Mouse (Mus musculus): ENCODE data around the gene Spaar. TPM values are rescaled to one million over a fixed set of nuclear protein-coding genes. Genes with fewer than 3 reads are reported as not detected.

Spaar gene
- polyA plus RNA-seq, 1 experiment from 2014 or later = 0.02 TPM

DNA sequence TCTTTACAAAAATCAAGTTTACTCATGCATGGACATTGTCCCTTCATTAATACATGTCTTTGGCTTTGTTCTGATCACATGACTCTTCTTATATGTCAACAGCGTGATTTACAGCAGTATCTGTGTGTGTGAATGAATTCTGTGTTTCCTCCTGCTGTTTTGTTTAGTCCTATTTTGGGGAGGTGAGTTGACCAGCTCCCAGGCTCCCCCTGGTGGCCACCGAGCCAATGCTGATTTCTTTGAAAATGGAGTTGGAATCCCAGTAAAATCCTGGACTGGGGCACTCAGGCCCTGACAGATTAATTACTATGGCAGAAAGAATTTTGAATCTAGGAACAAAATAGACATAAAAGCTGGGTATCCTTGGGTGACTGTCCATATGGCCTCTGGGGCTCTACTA lies 18.0 kb upstream of the Spaar start:
- Histone ChIP-seq H3K27ac (no peak overlapping the region), H3K4me3 (no peak overlapping the region), H3K9me3 (replicated peaks) (no peaks in the 10 kb centered on the region), H3K27me3 (replicated peaks) (peaks cover 57% of the 10 kb centered on the region), H3K9ac (no peak overlapping the region), H3K4me2 (no peak overlapping the region), H3K36me3 (no peaks in the 10 kb centered on the region), H3K4me1 (no peaks in the 10 kb centered on the region)
- no peak for ATAC-seq
- WGBS (ENCODE audit: insufficient replicate concordance) = 1% methylated on average over 2 of the region's 2 CpGs

DNA sequence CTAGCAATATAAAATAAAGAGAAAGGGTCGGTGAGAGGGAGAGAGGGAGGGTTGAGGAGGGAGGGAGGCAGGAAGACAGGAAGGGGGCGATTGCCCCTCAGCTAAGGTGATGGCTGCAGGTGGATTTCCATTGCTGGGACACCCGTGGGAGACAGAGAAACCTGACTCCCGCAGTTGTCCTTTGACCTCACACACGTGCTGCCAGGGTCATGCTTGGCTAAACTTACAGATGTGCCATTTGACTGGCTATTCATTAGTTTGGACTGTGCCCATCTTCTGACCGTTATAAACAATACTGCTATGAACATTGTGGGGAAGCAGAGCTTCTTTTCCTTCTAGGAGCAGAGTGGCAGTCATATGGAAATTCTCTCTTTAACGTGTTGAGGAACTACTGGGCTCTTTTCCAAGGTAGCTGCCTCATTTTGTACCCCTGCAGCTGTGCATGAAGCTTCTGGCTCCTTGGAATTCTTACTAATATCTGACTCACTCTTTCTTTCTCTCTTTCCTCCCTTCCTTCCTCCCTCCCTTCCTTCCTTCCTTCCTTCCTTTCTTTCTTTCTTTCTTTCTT lies 16.1 kb upstream of the Spaar start:
- no peaks in the 10 kb centered on the region for H3K9me3 ChIP-seq (replicated peaks)
- H3K36me3 ChIP-seq = no peaks in the 10 kb centered on the region
- no peak overlapping the region for H3K27ac ChIP-seq
- H3K4me2 ChIP-seq = no peak overlapping the region
- 37% methylated on average over 7 of the region's 7 CpGs for WGBS (ENCODE audit: insufficient replicate concordance)
- no peak overlapping the region for H3K9ac ChIP-seq
- H3K4me1 ChIP-seq = no peaks in the 10 kb centered on the region
- no peak for ATAC-seq
- peaks cover 42% of the 10 kb centered on the region for H3K27me3 ChIP-seq (replicated peaks)
- H3K4me3 ChIP-seq = no peak overlapping the region

DNA sequence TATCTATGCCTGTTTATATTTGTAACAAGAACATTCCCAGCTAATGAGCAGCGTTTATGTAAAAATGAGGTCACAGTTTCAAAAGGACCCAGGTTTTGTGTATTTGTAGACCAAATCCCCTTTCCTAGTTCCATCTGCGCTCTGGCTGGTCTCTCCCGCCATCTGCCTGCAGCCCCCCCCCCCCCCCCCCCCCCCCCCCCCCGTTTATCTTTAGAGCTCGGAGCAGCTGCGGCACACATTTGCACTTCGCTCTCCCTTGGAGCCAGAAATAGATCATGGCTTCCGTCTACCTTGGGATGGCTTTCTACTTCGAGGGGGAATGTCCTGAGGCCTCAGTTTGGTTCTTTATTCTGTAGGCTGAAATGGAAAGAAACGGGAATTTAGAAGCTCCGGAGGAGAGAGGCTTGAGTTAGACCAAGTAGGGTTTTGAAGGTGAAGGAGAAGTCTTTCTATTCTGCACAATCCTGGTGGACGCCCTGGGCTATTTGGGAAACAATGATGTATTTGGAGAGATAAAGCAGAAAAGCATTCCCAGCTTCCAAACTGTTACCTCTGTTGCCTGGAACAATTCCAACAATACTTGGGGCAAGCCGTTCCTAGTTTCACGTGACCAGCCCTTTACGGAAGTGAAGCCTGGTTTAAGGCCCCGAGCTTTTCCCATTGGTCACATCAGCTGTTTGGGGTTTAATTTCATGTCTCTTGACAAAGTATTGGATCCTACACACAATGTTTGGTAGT lies 9.2 kb upstream of the Spaar start:
- Histone ChIP-seq H3K4me3 (no peak overlapping the region), H3K9ac (no peak overlapping the region), H3K36me3 (no peaks in the 10 kb centered on the region), H3K27ac (no peak overlapping the region), H3K9me3 (replicated peaks) (no peaks in the 10 kb centered on the region), H3K27me3 (replicated peaks) (0 out of 2 replicates have a peak, but pooled peaks cover 2% of the 10 kb centered on the region), H3K4me2 (no peak overlapping the region), H3K4me1 (peaks cover 2% of the 10 kb centered on the region; the same call in 1 of the 2 replicates)
- WGBS (ENCODE audit: insufficient replicate concordance) = 61% methylated on average over 14 of the region's 16 CpGs
- ATAC-seq = no peak

DNA sequence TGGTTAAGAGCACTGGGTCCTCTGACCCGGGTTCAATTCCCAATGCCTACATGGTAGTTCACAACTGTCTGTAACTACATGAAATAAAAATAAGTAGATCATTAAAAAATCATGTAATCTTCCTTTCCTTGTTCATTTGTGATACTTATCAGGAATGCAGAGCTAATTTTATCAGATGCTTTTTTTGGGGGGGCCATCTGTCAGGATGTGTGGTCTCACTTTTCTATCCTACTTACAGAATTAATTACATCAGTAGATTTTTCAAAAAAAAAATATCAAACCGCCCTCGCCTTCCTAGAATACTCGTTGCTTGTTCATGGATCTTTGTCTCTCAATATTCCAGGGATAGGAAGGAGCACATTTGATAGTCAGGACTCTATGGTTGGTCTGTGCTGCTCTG lies 7.6 kb upstream of the Spaar start:
- WGBS (ENCODE audit: insufficient replicate concordance) = 72% methylated on average over 4 of the region's 4 CpGs

DNA sequence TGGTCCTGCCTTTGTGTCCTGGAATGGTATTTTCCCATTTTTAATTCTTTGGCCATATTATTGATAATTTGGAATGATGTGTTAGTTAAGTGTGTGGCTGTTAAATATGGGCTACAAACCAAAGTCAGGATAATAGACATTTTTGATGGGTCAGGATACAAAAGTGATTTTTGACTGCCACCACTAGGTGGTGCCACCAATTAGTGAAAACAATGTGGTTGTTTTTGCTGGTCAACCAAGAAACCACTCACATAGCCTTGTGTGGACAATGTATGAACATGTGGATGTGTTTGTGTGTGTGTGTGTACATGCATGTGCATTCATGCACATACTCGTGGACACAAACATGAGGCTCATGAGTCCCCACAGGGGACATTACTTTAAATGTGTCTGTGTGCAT lies 5.1 kb upstream of the Spaar start:
- no peak overlapping the region for H3K4me3 ChIP-seq
- no peaks in the 10 kb centered on the region for H3K36me3 ChIP-seq
- ATAC-seq = no peak
- H3K4me2 ChIP-seq = no peak overlapping the region
- peaks cover 42% of the 10 kb centered on the region for H3K4me1 ChIP-seq
- no peaks in the 10 kb centered on the region for H3K27me3 ChIP-seq (replicated peaks)
- no peak overlapping the region for H3K9ac ChIP-seq
- no peak overlapping the region for H3K27ac ChIP-seq
- WGBS (ENCODE audit: insufficient replicate concordance) = 7% methylated on average over 1 of the region's 1 CpGs
- no peaks in the 10 kb centered on the region for H3K9me3 ChIP-seq (replicated peaks)

More for the DNA sequence above, 7.6 kb upstream of the Spaar start:
- no peak for ATAC-seq
- H3K9ac ChIP-seq = no peak overlapping the region
- H3K27me3 ChIP-seq (replicated peaks) = no peaks in the 10 kb centered on the region
- no peaks in the 10 kb centered on the region for H3K9me3 ChIP-seq (replicated peaks)
- no peak overlapping the region for H3K4me3 ChIP-seq
- peaks cover 16% of the 10 kb centered on the region for H3K4me1 ChIP-seq
- H3K36me3 ChIP-seq = no peaks in the 10 kb centered on the region
- H3K4me2 ChIP-seq = no peak overlapping the region
- no peak overlapping the region for H3K27ac ChIP-seq

DNA sequence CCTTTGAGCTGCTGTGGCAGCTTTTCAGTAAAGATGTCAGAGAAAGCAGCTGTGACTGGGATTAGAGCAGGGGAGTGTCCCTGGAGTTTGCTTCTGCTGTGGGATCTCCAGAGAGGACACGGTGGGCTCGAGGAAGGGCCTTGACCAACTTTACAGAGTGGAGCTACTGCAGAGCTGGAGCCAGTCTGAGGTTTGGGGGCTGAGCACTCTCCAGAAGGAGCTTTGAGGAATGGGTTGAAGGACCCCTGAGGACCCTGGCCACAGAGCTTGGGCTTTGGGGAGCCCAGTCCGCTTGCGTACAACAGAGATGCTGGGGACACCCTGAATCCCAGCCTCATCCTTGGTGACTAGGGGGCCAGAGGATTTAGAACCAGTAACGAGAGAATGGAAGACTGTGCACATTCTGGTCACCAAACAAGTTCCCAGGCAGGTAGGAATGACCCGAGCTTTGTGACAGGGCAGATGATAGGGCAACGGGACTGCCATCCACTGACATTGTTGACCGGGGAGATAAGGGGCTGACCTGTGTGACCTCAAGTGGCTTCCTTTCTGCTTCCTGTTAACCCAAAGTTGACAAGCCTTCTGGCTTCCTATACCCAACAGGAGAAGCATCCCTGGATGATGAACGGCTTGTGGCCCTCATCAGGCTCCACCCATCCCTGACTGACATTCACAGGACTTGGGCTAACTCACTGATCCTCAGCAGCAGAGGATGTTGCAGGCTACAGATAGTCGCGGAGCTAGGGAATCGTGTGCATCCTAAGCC lies 3.4 kb upstream of the Spaar start:
- no peaks in the 10 kb centered on the region for H3K36me3 ChIP-seq
- peaks cover 56% of the 10 kb centered on the region for H3K4me1 ChIP-seq
- H3K9ac ChIP-seq = no peak overlapping the region
- no peak overlapping the region for H3K27ac ChIP-seq
- no peaks in the 10 kb centered on the region for H3K9me3 ChIP-seq (replicated peaks)
- H3K4me3 ChIP-seq = no peak overlapping the region
- no peak for ATAC-seq
- H3K4me2 ChIP-seq = no peak overlapping the region
- WGBS (ENCODE audit: insufficient replicate concordance) = 39% methylated on average over 12 of the region's 12 CpGs
- H3K27me3 ChIP-seq (replicated peaks) = no peaks in the 10 kb centered on the region; the same call in 1 of the 2 replicates

DNA sequence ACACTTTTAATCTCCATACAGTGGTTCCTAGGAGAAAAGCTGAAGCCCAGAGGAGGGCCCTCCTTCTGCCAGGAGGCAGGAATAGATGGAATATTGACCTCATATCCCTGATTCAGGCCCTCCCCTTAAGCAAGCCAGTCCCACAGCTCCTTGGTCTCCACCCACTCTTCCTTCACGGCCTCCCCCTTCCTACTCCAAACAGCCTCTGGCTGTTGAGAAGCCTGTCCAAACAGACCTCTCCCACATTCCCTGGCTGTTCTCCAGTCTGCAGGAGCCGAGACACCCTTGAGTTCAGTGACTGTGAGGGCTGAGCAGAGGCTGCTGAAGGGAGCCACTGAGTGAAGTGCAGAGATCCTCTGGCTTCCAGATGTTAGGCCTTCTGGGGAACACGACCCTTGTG lies 2.8 kb upstream of the Spaar start, which contains the start of gene Hrct1:
Gene Hrct1, plus strand, starts transcription at position 194 of the 400 bp plus-strand sequence.
- H3K27ac ChIP-seq = peak within 1 kb of the TSS; percentile 50
- H3K9ac ChIP-seq = no peak within 1 kb of the TSS
- H3K27me3 ChIP-seq (replicated peaks) = no peaks in the 10 kb centered on the region; the same call in 1 of the 2 replicates
- H3K9me3 ChIP-seq (replicated peaks) = no peaks in the 10 kb centered on the region
- H3K4me2 ChIP-seq = no peak within 1 kb of the TSS
- no peaks in the 10 kb centered on the region for H3K36me3 ChIP-seq
- 37% methylated on average over 3 of the region's 3 CpGs for WGBS (ENCODE audit: insufficient replicate concordance)
- no peak for ATAC-seq
- peaks cover 56% of the 10 kb centered on the region for H3K4me1 ChIP-seq
- H3K4me3 ChIP-seq = no peak within 1 kb of the TSS

DNA sequence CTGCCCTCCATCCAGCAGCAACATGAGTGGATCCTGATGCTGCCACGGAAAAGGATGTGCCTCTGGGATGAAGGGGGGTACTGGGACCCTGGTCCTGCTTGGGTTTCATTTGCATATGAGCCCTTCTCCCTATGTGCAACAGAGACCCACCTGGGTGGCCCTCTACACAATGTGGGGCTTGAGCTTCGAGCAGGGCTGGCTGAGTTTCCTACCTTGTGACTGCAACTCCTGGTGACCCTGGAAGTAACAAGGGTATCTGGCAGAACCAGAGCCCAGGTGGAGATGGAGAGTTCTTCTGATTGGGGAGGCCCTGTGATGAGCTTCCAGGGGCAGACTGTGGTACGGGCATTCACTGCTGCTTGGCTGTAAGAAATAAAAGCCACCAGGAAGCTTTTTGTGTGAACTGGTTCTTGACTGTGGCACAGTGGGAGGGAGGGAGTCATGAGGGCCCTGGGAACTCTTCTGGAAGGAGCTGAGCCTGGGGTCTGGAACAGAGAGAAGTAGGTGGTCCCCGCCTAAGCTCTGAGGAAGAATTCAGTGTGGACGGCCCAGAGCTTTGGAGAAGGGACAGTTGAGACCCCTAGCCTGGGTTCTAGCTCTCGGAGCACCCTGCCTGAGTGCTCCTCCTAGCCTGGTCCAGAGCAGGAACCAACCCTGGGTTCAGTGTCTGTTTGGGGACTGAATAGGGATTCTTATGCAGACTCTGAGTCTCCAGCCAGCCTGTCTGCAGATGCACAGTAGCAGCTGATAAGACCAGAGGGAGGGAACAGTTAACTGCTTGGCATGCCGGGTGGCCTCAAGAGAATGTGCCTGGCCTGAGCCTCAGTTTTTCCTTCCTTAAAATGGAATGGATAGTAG lies 1.9 kb upstream of the Spaar start:
- no peak overlapping the region for H3K9ac ChIP-seq
- H3K4me3 ChIP-seq = no peak overlapping the region
- H3K4me2 ChIP-seq = 0 out of 2 replicates have a peak overlapping the region, but pooled peaks have one; percentile 3
- peaks cover 6% of the 10 kb centered on the region; the same call in 1 of the 2 replicates for H3K27me3 ChIP-seq (replicated peaks)
- H3K36me3 ChIP-seq = no peaks in the 10 kb centered on the region
- H3K27ac ChIP-seq = peak overlapping the region; percentile 50
- peaks cover 62% of the 10 kb centered on the region for H3K4me1 ChIP-seq
- H3K9me3 ChIP-seq (replicated peaks) = no peaks in the 10 kb centered on the region
- ATAC-seq = peak; percentile 53
- 43% methylated on average over 7 of the region's 7 CpGs for WGBS (ENCODE audit: insufficient replicate concordance)

DNA sequence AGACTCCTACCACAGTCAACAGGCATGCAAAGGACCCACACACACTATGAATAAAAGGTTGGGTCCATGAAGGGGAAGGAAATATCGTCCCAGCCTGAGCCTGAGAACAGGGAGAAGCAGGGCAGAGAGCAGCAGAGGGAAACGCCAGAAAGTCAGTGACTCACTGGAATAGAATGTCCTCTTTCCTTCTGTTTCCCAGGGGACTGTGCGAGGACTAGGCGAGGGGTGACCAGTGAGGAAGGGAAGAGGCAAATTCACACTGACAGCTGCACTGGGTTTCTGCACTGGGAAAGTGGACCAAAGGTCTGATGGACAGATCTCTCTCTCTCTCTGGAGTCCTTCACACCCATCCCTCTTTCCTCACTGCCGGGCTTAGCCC lies 1.3 kb upstream of the Spaar start:
- Histone ChIP-seq H3K27me3 (replicated peaks) (peaks cover 6% of the 10 kb centered on the region; the same call in 1 of the 2 replicates), H3K36me3 (no peaks in the 10 kb centered on the region), H3K27ac (peak overlapping the region; percentile 50), H3K4me3 (no peak overlapping the region), H3K4me1 (peaks cover 62% of the 10 kb centered on the region), H3K9ac (no peak overlapping the region), H3K9me3 (replicated peaks) (no peaks in the 10 kb centered on the region), H3K4me2 (0 out of 2 replicates have a peak overlapping the region, but pooled peaks have one; percentile 3)
- WGBS (ENCODE audit: insufficient replicate concordance) = 18% methylated on average over 5 of the region's 5 CpGs
- 0 out of 2 replicates have a peak, but pooled peaks have one; percentile 13 for ATAC-seq

DNA sequence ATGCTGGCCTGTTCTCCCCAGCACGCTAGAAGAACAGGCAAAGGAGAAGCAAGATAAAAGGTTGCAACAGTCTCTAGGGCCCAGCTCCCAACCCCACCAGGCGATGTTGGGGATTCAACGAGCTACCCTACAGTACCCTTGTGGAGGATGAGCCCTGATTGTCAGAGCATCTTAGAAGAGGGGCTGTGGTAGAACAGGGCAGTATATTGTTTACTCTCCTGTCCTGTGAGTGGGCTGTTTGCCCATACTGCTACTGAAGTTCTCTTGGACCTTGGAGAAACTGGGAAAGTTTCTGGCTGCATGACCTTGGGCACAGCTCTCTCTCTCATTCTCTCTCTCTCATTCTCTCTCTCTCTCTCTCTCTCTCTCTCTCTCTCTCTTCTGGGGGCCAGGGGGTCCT lies 708 bp upstream of the Spaar start:
- no peak overlapping the region for H3K4me3 ChIP-seq
- H3K4me2 ChIP-seq = no peak overlapping the region
- ATAC-seq = no peak
- WGBS (ENCODE audit: insufficient replicate concordance) = 36% methylated on average over 3 of the region's 3 CpGs
- H3K4me1 ChIP-seq = peaks cover 62% of the 10 kb centered on the region
- peaks cover 6% of the 10 kb centered on the region; the same call in 1 of the 2 replicates for H3K27me3 ChIP-seq (replicated peaks)
- no peaks in the 10 kb centered on the region for H3K36me3 ChIP-seq
- peak overlapping the region; percentile 50 for H3K27ac ChIP-seq
- H3K9ac ChIP-seq = no peak overlapping the region
- no peaks in the 10 kb centered on the region for H3K9me3 ChIP-seq (replicated peaks)

DNA sequence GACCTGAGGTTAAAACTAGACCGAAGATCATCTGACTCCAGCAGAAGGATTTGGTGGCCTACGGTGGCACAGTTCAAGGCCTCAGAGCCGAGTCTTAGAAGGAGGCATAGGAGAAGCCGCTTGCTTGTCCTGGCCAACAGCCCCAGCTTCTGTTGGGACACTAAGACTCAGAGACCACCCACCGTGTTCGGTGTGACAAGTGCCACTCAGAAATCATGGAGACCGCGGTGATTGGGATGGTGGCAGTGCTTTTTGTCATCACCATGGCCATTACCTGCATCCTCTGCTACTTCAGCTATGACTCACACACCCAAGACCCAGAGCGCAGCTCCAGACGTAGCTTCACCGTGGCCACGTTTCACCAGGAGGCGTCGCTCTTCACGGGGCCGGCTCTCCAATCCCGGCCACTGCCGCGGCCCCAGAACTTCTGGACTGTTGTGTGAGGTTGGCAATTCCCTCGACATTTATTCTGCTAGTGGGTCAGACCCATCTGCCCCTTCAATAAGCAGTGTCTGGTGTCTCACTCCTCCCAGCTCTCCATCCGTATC lies 990 bp downstream of the Spaar start:
- ATAC-seq = no peak
- H3K27me3 ChIP-seq (replicated peaks) = peaks cover 6% of the 10 kb centered on the region; the same call in 1 of the 2 replicates
- no peaks in the 10 kb centered on the region for H3K9me3 ChIP-seq (replicated peaks)
- no peak overlapping the region for H3K9ac ChIP-seq
- H3K4me3 ChIP-seq = no peak overlapping the region
- peaks cover 61% of the 10 kb centered on the region for H3K4me1 ChIP-seq
- WGBS (ENCODE audit: insufficient replicate concordance) = 55% methylated on average over 21 of the region's 21 CpGs
- H3K27ac ChIP-seq = no peak overlapping the region
- peak overlapping the region; percentile 45; the same call in 1 of the 2 replicates for H3K4me2 ChIP-seq
- no peaks in the 10 kb centered on the region for H3K36me3 ChIP-seq
